Mouse (Mus musculus): ENCODE results near the gene Fam208a.

DNA sequence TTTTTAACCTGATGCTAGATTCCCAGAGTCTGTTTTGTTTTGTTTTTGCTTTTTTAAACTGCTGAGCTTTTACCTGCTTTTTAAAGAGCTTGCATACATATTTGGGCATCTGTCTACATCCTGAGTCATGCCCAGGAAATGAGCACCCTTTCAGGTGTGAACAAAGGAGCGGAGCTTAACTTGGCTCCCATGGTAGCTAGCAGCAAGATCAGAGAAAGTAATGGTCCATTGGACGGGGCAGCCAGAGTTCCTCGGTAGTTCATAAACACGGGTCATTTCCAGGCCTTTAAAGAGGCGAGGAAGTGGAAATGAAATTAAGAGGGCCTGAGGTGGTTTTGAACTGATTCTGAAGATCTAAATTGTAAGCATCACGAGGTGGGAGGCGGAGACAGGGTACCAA is 38.0 kb upstream of the Fam208a start:
- TF ChIP-seq CTCF (IDR thresholded peaks at IDR 0.05; ENCODE audit: low read depth) (no peak), EP300 (IDR thresholded peaks at IDR 0.05; ENCODE audit: low read depth) (no peak)

Measured in liver, embryonic 14.5 days (tissue).